Mouse (Mus musculus) heart, adult 2 months (tissue): Measurements from ENCODE around the gene Zfp157. TPM values are rescaled to one million over a fixed set of nuclear protein-coding genes. Genes with fewer than 3 reads are reported as not detected.

Experiments used
- polyA plus RNA-seq: library from polyadenylated mRNA; depleted of rRNA; stranded (reverse); fragments of >200 nt; gene quantifications from 2 replicates; pipeline ENCODE4 v1.2.3, GENCODE M21; 2012; rRNA removed
- total RNA-seq, 2 experiments: library from RNA; stranded (reverse); gene quantifications; 2 replicates each; pipeline ENCODE4 v1.2.3; 2021

Gene Zfp157
- total and polyA plus RNA-seq, 3 experiments, result 1.9 to 4.5 (median 3.5) TPM

Other genes starting within 250 kb of the Zfp157 start
- gene Mblac1, start 247.2 kb upstream of the Zfp157 start, total RNA-seq, result 1 to 10 TPM; 2.3 to 3.5 TPM
- gene Mblac1, start 247.2 kb upstream of the Zfp157 start, polyA plus RNA-seq, result 1.6 and 1.7 TPM in 2 replicates
- 1 to 10 TPM in 1 of 2 experiments, under 1 TPM in 1; 0.98 to 1.2 TPM for gene Nxpe5, start 215.6 kb upstream of the Zfp157 start, total RNA-seq
- gene Nxpe5, start 215.6 kb upstream of the Zfp157 start, polyA plus RNA-seq, result 0.10 and 0.26 TPM in 2 replicates
- gene Lamtor4, start 186.0 kb upstream of the Zfp157 start, total RNA-seq, result 10 to 100 TPM; 45.5 to 54.3 TPM
- gene Lamtor4, start 186.0 kb upstream of the Zfp157 start, polyA plus RNA-seq, result 151 and 163 TPM in 2 replicates
- gene BC037034, start 177.4 kb upstream of the Zfp157 start, total RNA-seq, result 1 to 10 TPM; 3.7 to 4.0 TPM
- gene BC037034, start 177.4 kb upstream of the Zfp157 start, polyA plus RNA-seq, result 10.4 and 15.2 TPM in 2 replicates
- under 1 TPM; 0.23 to 0.30 TPM for gene Gal3st4, start 168.6 kb upstream of the Zfp157 start, total RNA-seq
- gene Gal3st4, start 168.6 kb upstream of the Zfp157 start, polyA plus RNA-seq, result 0.29 and 0.70 TPM in 2 replicates
- gene Gm43720, start 161.5 kb upstream of the Zfp157 start, total RNA-seq, result not detected
- gene Gm43720, start 161.5 kb upstream of the Zfp157 start, polyA plus RNA-seq, result not detected in 2 replicates
- under 1 TPM; 0.09 to 0.39 TPM for gene Gpc2, start 161.5 kb upstream of the Zfp157 start, total RNA-seq
- 1.8 and 1.9 TPM in 2 replicates for gene Gpc2, start 161.5 kb upstream of the Zfp157 start, polyA plus RNA-seq
- gene Stag3, start 161.2 kb upstream of the Zfp157 start, total RNA-seq, result not detected
- 0.29 and 0.98 TPM in 2 replicates for gene Stag3, start 161.2 kb upstream of the Zfp157 start, polyA plus RNA-seq
- under 1 TPM; 0.31 to 0.41 TPM for gene Pvrig, start 99.5 kb upstream of the Zfp157 start, total RNA-seq
- 0.14 and 0.15 TPM in 2 replicates for gene Pvrig, start 99.5 kb upstream of the Zfp157 start, polyA plus RNA-seq
- gene 1700123K08Rik, start 123.2 kb downstream of the Zfp157 start, total RNA-seq, result not detected
- gene 1700123K08Rik, start 123.2 kb downstream of the Zfp157 start, polyA plus RNA-seq, result 0.20 TPM in 1 of 2 replicates, not detected in the other
- 10 to 100 TPM; 17.7 to 19.4 TPM for gene Zfp68, start 178.3 kb downstream of the Zfp157 start, total RNA-seq
- gene Zfp68, start 178.3 kb downstream of the Zfp157 start, polyA plus RNA-seq, result 6.8 and 13.8 TPM in 2 replicates
- gene A430033K04Rik, start 181.4 kb downstream of the Zfp157 start, total RNA-seq, result 1 to 10 TPM; 3.5 to 4.3 TPM
- 0.98 and 2.9 TPM in 2 replicates for gene A430033K04Rik, start 181.4 kb downstream of the Zfp157 start, polyA plus RNA-seq